Mouse (Mus musculus): ENCODE measurements at regions not wholly inside any gene's neighbourhood (a gene's known extent, or its start where the extent isn't known, plus 50 kb on each side); places are given as distances from the start of the nearest gene placed in this dataset.

- no peak for DNase-seq (ENCODE audit: low read depth, low spot score)
Measured at GRCm38 (mm10) chr17:60018752-60019323, 1005.7 kb upstream of the Nudt12 start.

DNA sequence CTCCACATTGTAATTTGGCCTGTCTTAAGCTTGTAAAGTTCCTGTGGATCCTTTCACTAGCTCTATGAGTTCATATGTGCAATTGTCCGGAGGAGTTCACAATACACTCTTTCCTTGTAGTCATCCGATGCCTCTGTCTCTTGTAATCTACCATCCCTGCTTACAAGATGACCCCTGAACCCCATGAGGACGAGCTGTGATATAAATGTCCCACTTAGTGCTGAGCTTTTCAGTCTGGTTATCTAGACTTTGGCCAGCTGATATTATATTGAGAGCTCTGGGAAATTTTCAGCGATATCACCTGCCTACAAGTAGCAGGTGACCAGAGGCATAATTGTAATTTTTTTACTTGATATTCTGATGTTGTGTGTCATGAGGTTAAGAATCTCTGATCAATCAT is 984.8 kb upstream of the Nudt12 start:
- no peak for DNase-seq (ENCODE audit: low read depth, low spot score)

DNA sequence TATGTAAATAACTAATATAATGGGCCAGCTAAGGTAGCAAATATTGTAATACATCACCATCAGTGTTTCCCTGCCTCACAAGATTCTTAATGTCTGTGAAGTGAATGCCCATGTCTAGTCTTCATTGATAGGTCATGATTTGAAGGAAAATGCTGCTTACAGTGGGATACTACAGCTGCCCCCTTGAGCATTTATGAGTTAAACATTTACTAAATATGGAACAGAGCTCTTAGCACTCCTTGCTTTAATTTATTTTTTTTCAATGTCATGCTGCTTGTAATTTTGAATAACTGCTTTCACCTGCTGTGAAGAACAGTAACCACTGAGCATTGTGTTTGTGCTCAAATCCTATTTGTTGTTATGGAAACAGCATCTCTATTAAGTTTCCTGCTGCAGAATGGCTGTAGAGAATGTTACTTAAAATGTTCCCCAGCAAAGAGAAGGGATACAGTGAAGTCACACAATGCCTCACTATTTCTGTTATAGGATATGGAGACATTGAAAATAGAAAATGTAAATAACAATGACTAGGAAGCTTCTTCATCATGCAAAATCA is 966.2 kb upstream of the Nudt12 start:
- DNase-seq (ENCODE audit: low read depth, low spot score), result no peak

GRCm38 (mm10) chr17:59977136-59977770 is 964.1 kb upstream of the Nudt12 start:
- DNase-seq (ENCODE audit: low read depth, low spot score), result no peak

GRCm38 (mm10) chr17:59967383-59967782 is 954.2 kb upstream of the Nudt12 start:
- DNase-seq (ENCODE audit: low read depth, low spot score), result no peak

GRCm38 (mm10) chr17:59955300-59956057 is 942.3 kb upstream of the Nudt12 start:
- no peak for DNase-seq (ENCODE audit: low read depth, low spot score)

DNA sequence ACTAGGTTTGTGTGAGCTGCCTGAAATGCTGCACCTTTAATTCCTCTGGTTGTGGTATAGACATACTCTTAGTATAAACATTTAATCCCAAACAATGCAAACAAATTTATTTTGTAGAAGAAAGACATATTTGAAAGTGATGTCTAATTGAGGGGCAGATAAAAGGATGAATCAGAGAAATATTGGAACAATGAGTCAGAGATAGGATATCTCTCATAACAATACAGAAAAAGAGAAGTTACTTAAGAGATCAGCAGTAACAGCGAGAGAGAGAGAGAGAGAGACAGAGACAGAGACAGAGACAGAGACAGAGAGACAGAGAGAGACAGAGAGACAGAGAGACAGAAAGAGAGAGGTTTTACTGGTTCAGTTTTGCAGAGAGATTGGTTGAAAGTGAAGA is 933.3 kb upstream of the Nudt12 start:
- DNase-seq (ENCODE audit: low read depth, low spot score), result no peak

DNA sequence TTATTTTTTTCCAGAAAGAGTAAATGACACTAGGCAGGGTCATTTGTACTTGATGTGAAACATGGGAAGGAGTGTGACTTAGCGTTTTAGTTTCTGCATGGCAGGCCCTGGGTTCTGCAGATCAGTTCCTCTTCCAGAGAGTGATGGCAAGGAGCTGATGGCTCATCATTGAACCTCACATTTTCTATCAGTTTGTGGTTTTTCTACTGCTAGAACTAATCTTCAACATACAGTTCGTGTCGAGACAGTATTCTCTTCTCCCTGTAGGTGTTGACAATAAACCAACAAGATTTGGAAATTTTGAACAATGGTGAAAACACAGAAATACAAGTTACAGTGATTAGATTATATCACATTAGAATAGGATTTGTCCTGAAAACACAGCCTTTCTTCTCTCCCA is 891.2 kb upstream of the Nudt12 start:
- DNase-seq (ENCODE audit: low read depth, low spot score), result no peak

DNA sequence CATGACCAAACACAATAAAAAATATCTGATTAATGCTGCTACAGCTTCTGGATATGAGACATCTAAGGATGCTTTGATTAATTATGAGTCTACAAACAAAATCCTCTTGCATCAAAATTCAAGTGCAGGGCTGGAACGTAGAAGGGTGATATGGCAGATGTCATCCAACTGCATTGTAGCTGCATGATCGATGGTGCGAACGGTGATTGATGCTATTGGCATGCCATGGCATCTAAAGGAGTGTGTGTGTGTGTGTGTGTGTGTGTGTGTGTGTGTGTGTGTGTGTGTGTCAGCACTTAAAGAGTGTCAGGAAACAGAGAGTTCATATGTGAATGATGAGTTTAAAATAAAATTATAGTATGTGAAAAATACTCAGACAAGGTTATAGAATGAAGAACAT is 864.6 kb upstream of the Nudt12 start:
- no peak for DNase-seq (ENCODE audit: low read depth, low spot score)

- DNase-seq (ENCODE audit: low read depth, low spot score), result no peak
Measured at GRCm38 (mm10) chr17:59848853-59849252, 835.7 kb upstream of the Nudt12 start.

- DNase-seq (ENCODE audit: low read depth, low spot score), result no peak
Measured at GRCm38 (mm10) chr17:59845261-59845819, 832.2 kb upstream of the Nudt12 start.

GRCm38 (mm10) chr17:59805870-59806269 is 792.7 kb upstream of the Nudt12 start:
- no peak for DNase-seq (ENCODE audit: low read depth, low spot score)

- DNase-seq (ENCODE audit: low read depth, low spot score), result no peak
Measured at GRCm38 (mm10) chr17:59793434-59793833, 780.3 kb upstream of the Nudt12 start.

DNA sequence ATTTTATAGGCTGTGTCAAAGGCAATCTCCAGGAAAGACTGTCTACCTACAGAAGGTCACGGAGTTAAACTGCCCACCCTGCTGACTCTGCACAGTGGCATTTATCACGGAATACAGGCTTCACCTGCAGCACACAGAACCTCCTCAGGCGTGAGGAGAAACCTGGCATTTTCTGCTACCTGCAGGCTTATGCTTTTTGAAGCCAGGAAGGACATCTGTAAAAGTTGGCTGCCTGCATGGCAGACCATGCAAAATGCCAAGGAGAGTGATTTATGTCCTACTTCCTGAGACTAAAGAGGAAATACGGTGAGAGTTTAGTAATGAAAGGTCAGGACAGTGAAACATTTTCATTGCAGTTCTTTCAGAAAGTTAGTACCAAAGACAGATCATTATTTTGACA is 779.6 kb upstream of the Nudt12 start:
- no peak for DNase-seq (ENCODE audit: low read depth, low spot score)

GRCm38 (mm10) chr17:59774075-59774474 is 760.9 kb upstream of the Nudt12 start:
- no peak for DNase-seq (ENCODE audit: low read depth, low spot score)

DNA sequence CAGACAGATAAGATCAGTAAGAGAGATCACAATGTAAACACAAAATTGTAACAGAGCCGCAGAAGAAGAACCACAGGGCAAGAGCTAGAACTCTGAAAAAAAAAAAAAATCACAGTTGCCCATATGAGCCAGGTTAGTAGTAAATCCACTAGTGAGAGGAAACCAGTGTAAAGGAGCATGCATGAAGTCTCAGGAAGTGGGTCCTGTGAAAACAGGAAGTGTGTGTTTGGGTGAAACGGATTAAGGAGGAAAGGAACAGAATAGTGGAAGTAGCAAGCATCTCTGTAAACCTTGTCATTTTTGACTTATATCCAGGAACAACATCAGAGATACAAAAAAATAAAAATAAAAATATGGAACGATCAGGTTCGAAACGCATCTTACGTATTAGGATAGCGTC is 753.4 kb upstream of the Nudt12 start:
- no peak for DNase-seq (ENCODE audit: low read depth, low spot score)

DNA sequence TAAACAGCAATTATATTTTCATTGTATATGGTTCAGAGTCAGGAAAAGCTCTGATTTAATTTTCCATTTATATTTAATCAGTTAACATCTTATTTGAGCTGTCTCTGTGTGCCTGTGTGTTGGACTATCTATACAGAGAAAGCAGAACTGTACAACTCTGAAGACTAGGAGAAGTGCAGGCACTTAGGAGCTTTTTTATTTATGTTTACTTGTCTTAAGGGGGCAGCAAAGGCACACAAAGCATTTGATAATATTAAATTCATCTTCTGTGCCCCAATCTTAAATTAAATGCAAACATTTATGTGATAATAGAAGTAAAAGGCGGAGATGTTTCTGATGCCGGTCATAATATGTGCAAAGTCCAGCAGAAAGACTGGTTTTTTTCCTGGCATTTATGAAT is 751.3 kb upstream of the Nudt12 start:
- DNase-seq (ENCODE audit: low read depth, low spot score), result no peak

GRCm38 (mm10) chr17:59762068-59762467 is 748.9 kb upstream of the Nudt12 start:
- DNase-seq (ENCODE audit: low read depth, low spot score), result peak; percentile 23

DNA sequence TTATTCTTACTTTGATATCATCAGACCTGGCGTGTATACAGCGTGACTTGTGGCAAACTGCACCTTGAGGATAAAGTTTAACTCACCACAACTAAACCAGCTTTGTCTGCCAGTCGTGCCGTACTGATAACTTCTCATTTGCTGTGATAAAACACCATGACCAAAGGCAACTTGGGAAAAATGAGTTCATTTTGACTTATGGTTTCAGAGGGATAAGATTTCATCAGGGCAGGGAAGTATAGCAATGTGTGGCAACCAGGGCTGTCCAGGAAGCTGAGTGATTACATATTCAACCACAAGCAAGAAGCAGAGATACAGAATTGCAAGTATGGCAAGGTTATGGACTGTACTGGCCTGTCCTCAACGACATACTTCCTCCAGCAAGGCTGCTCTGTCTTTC is 747.7 kb upstream of the Nudt12 start:
- no peak for DNase-seq (ENCODE audit: low read depth, low spot score)

GRCm38 (mm10) chr17:59746106-59746505 is 732.9 kb upstream of the Nudt12 start:
- DNase-seq (ENCODE audit: low read depth, low spot score), result no peak

Measured in ZHBTc4 (cell line).